Mouse (Mus musculus) right cerebral cortex, adult 2 months (tissue): ENCODE measurements around the gene Krtap5-1.
"Not testable (repeated sequence)": the region's sequence is repeated elsewhere in the genome, so short reads cannot be mapped to it uniquely, and the experiment has no call there.

Experiments used
- DNase-seq, 2 experiments: peaks; one replicate each; pipeline ENCODE4 v3.0.0; 2021 to 2022; ENCODE audit warnings: low spot score in 2 of 2

Krtap5-1 gene

DNA sequence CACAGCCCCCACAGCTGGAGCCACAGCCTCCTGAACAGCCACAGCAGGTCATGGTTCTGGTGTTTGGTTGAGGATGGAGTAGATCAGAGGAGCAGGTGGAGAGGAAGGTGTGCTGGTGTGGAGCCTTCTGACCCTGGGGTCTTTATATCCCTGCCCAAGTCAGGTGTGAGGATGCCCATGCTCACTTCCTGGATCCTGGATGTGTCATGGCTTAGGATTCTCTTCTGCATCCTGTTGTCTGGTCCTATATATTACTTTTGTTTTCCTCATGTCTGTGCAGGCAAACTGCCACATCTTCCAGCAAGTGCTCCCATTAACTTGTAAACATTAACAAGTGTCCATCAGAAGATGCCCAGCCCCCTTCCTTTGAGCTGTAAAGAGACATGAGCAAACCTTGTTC, at the start of gene Krtap5-1:
Gene Krtap5-1, minus strand, starts transcription at position 101 of the 400 bp plus-strand sequence.
- not testable (repeated sequence) for DNase-seq

DNA sequence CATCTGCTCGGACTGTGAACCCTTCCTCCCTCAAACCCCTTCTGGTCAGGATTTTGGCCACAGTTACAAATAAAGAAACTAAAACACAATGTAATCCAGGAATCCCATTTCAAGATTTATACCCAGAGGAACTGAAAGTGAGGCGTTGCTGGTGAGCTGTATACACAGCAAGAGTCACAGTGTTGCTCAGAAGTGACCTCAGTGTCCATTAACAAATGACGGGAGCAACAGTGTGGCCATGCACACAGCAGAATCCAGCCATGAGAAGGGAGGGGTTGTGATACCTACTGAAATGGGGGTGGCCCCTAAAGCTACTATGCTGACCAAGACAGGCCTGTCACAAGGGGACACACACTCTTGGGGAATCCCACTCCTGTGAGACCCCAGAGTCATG, 45.3 kb upstream of the Krtap5-1 start:
- no peak for DNase-seq

DNA sequence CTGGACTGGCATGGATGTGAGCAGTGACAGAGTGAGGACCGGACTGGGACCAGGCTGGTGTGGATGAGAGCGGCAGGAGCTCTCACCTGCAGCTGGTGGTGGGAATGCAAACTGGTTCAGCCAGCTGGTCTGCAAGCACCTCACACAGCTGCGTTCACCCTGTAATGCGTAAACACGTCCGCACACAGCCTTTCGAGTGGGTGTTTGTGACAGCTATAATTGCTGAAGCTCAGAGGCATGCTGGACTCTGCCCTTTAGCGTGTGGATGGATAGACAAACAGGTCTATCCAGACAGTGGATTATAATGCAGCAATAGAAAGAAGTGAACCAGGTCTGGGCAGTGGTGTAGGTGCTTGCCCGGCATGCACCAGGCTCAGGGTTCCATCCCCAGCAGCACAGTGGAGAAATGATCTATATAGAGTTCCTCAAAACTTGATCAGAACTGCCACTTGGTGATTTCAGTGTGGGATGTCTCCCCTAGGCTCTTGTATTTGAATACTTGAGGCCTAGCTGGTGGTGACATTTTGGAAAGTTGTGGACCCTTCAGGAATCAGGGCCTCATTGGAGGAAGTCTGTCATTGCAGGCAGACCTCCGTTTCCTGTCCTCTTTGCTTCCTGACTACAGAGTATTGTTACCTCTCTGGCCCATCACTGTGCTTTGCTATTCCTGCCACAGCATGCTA, 44.8 kb upstream of the Krtap5-1 start:
- DNase-seq: no peak

DNA sequence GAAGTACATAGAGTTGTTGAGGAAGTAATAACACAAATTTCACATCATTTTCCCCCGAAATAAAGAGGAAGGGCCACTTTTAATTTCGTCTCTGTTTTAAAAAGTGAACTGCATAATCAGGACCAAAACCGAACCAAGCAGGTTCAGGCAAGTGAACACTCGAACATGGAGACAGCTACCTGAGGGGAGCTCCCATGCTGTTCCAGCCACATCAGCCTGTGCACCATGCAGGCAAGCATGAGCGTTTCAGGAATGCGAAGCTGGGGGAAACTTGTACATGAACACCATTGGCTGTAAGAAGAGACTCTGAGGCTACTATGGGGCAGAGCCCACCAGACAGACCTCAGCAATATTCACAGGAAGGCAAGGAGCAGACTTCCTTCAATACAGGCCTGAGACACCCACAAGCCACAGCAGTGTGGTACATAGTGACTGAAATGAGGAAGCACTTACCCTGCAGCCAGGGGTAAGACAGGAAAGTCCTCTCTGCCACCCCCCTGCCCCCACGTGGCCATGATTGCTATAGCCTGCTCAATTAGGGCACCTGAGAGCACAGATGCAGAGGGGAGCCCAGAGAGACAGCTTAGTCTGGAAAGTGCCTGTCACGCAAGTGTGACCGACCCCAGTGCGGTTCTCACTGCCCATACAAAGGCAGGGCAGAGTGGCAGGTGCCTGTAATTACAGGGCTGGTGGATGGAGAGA, 43.5 kb upstream of the Krtap5-1 start:
- no peak for DNase-seq

DNA sequence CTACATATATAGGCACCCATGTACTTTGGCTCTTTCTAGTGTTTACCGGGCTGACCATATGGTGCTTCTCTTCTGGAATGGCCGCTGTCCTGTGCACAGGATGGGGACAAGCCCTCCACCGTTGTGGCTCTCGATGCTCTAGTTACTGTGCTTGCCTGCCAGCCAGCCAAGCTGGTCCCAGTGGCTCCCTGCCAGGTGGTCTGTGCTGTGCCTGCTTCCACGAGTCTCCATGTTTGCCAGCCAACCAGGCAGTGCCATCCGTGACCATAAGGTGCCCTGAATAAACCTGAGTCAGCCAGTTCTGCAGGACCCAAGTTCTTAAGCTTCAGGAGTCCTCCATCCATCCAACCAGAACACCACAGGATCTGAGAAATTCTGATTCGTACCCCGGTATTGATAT, 38.2 kb upstream of the Krtap5-1 start:
- DNase-seq: no peak

DNA sequence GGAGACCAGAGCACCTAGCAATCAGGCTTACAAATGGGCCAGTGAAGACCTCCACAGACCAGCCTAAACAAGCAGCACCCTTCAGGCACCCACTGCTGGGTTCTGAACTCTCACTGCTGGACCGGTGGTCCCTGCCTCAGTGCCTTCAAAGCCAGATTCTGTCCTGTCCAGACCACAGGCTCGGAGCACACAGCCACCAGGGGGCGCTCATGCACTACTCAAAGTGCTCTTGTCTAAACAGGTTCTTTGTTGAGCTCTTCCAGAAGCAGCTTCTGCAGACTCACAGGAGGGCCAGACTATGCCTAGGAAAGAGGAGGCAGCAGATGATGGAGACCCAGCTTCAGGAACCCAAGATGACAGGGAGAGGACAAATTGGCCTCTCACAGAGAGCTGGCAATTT, 37.3 kb upstream of the Krtap5-1 start:
- peak; percentile 90 to 92 for DNase-seq

DNA sequence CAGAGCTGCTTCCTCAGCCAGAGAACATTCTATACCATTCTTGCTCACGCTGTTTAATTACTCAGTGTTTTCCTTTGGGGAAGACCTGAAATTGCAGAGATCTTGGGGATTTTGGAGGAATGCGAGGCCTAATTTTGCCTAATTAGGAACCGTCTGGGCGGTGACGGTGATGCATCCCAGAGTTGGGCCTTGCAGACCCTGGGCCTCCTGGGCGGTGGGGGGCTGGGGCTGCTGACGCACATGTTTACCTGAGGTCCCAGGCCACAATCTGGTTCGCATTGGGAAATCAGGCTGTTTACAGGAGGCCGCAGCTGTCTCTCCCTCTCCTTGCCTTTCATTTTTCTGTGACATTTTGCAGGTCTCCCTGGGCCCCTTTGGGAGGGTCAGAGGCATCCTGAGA, 35.8 kb upstream of the Krtap5-1 start:
- not testable (repeated sequence) for DNase-seq

DNA sequence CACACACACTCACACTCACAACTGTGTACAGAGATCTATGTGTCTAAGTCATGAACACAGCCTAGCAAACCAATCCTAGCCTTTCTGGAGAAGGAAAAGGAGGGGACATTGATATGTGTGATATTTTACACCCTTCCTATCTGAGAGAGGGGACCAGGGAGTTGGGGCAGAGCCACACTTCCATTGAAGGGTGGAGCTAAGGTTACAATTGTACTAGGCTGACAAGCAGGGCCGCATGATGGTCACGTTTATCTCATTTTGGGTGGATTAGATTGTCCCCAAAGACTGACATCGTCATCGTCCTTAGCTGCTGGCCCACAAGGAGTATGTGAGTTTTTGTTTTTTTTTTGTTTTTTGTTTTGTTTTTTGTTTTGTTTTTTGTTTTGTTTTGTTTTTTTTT, 34.4 kb upstream of the Krtap5-1 start:
- no peak for DNase-seq

DNA sequence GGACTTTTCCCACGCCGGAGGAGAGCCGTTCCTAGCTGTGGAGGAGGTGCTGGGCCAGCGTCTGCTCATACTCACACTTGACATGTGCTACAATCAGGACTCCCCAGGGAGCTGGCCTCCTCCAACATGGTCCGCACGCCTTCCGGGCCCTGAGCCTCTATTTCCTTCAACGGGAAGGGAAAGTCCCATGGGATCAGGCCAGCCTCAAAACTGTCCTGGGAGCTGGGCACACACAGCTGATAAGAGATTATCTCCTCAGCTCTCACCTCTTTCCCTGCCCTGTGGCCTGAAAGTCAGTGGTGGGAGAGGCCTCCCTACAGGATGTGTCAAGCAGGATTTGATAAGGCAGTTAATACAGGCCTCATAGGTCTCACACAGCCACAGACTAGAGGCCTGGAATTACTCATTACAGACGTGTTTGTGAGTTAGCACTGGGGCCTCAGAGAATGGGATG, 33.4 kb upstream of the Krtap5-1 start:
- DNase-seq: no peak

DNA sequence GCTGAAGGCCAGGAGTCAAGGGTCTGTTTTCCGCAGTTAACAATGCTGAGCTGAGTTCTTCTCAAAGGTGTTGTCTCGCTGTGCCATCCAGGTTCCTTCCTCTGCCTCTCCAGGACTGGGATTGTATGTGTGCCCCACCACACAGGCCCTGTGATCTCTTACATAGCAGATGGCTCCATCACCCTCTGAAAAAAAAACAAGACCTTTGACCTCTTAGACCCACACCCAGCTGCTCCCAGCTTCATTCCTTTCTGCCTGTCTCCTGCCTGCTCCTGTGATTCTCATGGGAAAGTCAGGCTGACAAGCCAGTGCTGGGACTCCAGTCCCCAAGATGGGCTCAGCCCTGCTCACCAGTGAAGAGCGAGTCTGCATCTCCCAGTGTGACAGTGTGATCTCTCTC, 31.6 kb upstream of the Krtap5-1 start:
- DNase-seq: no peak

DNA sequence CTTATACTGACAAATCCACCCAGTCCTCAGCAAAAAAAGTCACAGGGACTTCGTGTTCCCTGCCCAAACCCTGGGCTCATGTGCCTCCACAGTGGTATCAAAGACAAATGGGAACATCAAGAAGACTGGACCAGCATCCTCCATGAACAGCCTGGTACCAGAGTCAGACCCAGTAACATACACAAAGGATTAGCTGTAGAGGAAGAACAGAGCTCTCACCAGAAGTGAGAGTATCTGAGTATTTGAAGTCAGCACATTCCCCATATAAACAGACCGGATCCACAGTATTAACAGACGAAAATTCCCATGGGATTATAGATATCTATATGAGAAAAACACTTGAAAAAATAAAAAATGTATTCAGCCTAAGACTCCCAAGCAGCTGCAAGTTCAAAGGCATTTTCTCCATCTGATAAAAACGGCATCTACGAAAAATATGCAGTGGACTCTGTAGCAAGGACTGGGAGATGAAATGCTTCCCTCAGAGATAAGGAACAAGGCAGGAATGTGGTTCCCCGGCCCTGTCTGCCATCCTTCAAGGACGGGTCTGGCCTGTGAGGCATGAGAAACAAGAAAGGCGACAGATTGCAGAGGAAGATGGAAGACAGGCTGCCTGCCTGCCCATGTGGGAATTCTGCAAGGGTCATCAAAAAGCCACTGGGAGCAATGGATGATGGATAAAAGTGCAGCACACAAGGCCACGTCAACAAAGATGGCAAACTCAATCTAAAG, 30.0 kb upstream of the Krtap5-1 start:
- no peak for DNase-seq

DNA sequence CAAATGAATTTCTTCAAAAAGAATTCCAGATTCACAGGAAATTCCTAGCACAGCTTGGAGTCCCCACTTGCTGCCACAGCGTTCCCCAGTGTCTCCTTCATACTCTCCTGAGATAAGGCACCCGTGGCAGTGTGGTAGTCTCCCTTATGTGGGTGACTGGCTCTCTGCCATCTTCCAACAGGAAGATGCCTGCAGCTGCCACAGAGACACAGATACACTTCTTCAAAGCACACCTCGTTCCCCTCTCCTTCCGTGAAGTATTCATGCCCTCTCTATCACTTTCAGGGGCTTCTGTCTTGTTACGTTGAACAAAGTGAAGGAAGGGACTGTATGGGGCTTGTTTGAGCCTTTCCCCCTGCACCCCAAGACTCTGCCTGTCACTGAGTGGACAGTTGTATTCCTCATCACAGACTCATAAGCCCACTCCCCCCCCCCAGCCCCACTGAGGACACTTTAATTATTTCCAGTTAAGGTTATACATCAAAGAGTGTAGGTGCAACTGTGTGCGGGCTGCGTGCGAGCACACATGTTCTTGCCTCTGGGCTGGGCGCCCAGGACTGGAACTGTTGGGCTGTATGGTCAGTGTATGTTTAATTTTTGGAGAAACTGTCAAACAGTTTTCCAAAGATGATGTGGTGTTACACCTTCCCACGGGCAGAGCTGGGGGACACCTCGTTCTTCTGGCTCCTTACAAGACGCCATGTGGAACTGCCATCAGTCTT, 26.6 kb upstream of the Krtap5-1 start:
- DNase-seq: peak in 1 of 2 experiments; percentile 21

DNA sequence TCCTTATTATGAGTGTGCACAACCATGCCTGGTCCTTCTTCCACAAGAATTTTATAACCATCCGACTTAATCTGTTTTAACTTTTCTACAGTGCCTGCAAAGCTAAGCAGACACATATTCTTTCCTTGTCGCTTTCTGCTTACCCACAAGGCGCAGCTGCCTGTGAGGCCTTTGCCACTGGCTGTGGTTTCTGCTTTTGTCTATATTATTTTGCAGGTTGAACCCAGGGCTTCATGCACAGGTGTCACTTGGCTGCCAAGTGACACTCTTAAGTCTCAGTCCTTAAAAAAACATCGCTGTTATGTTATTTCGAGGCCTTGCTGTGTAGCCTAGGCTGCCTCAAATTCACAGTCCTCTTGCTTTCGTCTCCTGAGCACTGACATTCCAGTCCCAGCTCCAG, 25.7 kb upstream of the Krtap5-1 start:
- DNase-seq: no peak

DNA sequence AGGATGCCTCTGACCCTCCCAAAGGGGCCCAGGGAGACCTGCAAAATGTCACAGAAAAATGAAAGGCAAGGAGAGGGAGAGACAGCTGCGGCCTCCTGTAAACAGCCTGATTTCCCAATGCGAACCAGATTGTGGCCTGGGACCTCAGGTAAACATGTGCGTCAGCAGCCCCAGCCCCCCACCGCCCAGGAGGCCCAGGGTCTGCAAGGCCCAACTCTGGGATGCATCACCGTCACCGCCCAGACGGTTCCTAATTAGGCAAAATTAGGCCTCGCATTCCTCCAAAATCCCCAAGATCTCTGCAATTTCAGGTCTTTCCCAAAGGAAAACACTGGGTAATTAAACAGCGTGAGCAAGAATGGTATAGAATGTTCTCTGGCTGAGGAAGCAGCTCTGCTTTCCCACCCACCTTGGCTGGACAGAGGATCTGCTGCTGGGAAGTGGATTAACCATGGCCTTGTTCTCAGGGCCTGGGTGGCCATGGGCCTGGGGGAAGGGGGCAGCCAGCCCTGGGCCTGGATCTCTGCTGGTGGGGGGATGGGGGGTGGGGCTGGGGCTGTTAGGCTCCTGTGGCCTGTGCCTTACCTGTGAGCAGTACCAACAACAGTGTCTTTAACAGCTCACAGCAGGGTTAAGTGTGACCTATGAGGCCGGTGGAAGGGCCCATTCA, 24.9 kb upstream of the Krtap5-1 start:
- not testable (repeated sequence) for DNase-seq

DNA sequence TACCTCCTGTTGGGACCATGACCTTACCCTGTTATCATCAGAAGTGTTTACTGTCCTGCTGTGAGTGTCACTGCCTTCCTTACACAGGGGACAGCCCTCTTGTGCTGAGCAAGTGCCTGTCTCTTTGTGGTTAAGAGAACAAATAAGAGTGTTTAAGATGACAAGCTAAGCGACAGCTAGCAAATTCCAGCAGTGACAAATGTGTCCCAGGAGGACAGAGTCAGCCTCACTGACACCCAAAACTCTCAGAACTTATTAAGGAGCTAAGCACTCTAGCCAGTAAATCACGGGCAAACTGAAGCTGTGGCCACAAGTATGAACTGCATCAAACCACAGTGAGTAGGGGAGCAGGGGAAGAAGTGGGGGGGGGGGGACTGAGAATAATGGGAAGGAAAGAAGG, 24.0 kb upstream of the Krtap5-1 start:
- DNase-seq: no peak

DNA sequence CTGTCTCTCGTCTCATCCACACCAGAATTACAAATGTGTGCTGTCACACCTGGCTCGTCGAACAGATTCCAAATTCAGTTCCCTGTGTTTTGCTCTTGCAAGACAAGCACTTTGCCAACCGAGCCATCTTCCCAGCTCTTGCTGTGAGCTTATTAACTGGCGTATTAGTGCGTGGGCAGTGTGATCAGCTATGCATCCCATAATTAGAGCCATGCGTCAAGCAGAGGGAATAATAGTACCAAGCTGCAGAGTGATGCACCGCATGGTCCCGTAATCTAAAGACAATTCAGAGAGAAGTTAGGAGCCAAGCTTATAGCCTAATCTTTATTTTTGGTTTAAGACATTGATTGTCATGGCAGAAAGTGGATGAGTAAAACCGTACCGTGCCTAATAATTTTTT, 22.2 kb upstream of the Krtap5-1 start:
- DNase-seq: peak; percentile 21 to 23

DNA sequence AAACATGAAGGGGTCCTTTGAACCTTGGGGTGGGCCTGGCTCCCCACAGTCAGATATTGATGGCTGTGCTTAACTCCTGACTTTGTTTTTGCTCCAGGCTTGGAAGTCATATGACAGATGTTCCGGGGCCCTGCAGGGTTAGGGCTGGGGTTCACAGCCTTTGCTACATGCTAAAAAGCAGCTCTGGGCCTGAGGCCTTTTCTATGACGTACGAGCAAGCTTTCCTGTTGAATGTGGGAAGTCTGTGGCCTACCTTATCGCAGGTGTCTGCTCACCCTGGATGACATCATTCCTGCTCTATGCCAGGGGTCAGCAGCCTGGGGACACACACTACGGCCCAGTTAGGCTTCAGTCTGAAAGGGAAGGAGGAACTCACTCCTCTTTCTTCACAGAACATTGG, 20.3 kb upstream of the Krtap5-1 start:
- DNase-seq: no peak

DNA sequence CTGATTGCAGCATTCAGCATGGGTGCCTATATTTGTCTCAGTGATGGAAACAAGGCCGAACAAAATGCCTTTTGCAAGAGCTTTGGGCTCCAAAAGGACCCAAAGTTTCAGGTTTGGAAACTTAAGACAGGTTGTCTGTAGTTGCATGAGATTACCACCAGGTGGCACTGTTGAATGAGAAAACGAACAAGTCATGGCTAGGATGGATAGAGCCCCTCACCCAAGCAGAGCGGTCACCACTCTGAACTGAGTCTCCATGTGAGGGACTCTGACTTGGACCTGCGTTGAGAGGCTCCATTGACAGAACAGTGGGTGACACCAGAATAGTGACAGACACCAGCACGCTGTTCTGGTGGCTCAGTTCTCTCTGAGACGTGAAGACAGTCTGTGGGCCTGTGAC, 19.6 kb upstream of the Krtap5-1 start:
- peak; percentile 51 to 54 for DNase-seq

DNA sequence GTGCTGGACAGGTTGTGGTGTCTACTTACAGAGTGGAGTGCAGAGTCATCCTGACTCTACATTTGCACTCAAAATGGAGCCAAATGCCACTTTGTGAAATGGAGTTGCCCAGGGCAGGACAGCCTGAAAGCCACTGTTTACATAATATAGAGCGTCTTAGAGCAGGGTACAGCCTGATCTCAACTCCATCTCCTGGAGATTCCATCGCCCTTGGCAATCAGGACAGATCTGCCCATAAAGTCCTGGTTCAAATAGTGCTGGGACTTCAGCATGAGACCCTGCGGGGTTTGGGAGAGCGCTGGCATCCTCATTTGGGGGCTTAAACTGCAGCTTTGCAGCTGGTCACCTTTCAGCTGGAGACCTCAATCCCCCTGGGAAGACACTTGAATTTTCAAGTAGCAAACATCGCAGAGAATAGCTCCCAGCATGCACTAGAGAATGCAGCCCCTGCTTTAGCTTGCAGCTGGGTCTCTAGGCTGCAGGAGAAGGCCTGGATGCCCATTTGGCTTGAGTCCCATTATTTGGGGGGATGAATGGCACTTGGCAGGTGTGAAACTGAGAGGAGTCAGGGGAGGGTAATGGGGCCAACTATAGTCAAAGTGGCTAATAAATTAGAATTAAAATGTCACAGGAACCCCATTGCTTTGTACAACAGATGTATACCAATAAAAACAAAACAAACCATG, 17.8 kb upstream of the Krtap5-1 start:
- no peak for DNase-seq

DNA sequence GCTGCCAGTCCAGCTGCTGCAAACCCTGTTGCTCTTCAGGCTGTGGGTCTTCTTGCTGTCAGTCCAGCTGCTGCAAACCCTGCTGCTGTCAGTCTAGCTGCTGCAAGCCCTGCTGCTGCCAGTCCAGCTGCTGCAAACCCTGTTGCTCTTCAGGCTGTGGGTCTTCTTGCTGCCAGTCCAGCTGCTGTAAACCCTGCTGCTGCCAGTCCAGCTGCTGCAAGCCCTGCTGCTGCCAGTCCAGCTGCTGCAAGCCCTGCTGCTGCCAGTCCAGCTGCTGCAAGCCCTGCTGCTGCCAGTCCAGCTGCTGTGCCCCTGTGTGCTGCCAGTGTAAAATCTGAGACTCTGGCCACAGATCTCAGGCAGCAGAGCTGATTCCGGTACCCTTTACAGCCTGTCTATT, 7.0 kb upstream of the Krtap5-1 start:
- not testable (repeated sequence) for DNase-seq

DNA sequence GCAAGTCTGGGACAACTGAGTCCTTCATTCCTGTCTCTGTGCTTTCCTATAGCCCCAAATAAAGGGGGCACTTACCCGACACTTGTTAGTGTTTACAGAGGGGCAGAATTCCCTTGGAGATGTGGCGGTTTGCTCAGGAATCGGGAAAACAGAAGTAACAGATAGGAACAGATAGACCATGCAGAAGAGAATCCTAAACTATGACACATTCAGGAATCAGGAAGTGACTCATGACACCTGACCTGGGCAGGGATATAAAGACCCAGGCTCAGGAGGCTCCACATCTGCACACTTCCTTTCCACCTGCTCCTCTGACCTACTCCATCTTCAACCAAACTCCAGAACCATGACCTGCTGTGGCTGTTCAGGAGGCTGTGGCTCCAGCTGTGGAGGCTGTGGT, 6.3 kb upstream of the Krtap5-1 start, which contains the start of gene Krtap5-4:
Gene Krtap5-4, plus strand, starts transcription at position 301 of the 400 bp plus-strand sequence.
- no peak for DNase-seq
